Mouse (Mus musculus) brain, embryonic 14.5 days (tissue): Measurements from ENCODE around the gene Mrpl55. TPM values are rescaled to one million over a fixed set of nuclear protein-coding genes. Genes with fewer than 3 reads are reported as not detected.

Experiments used
- DNase-seq: peaks from one replicate; pipeline ENCODE4 v3.0.0-alpha.2; 2011; ENCODE audit warnings: low read depth
- CTCF ChIP-seq: fragments of 200-500 bp; IDR thresholded peaks from 2 replicates; pipeline ENCODE4 v1.5.1; 2012; ENCODE audit warnings: inconsistent platforms, mild to moderate bottlenecking, moderate library complexity, borderline replicate concordance; ENCODE audit not compliant: insufficient read depth, insufficient read length; ENCODE audit errors: extremely low read depth
- POLR2A ChIP-seq: fragments of 200-500 bp; IDR thresholded peaks from 2 replicates; pipeline ENCODE4 v1.6.1; 2012; ENCODE audit warnings: mild to moderate bottlenecking, inconsistent platforms, borderline replicate concordance; ENCODE audit not compliant: poor library complexity, insufficient read depth, insufficient read length, severe bottlenecking; ENCODE audit errors: extremely low read depth
- polyA plus RNA-seq: library from polyadenylated mRNA; depleted of rRNA; stranded (reverse); fragments of >200 nt; gene quantifications from 2 replicates; pipeline ENCODE4 v1.2.3, GENCODE M21; 2012; rRNA removed

Gene Mrpl55
- polyA plus RNA-seq, 1 experiment = 45.5 TPM

GRCm38 (mm10) chr11:59238525-59239427 is 36.5 kb downstream of the Mrpl55 start:
- TF ChIP-seq CTCF = peak; percentile 59
- no peak for TF ChIP-seq POLR2A
- peak; percentile 88 for DNase-seq

- no peak for DNase-seq
Measured at GRCm38 (mm10) chr11:59239428-59239785, 37.1 kb downstream of the Mrpl55 start.

GRCm38 (mm10) chr11:59239796-59240195 is 37.5 kb downstream of the Mrpl55 start:
- TF ChIP-seq POLR2A (no peak), CTCF (no peak)
- no peak for DNase-seq

More at GRCm38 (mm10) chr11:59239428-59239785, 37.1 kb downstream of the Mrpl55 start:
- TF ChIP-seq CTCF = no peak

- no peak for TF ChIP-seq CTCF
- no peak for TF ChIP-seq POLR2A
- DNase-seq = peak; percentile 22
Measured at GRCm38 (mm10) chr11:59241841-59242240, 39.6 kb downstream of the Mrpl55 start.

- DNase-seq = no peak
- no peak for TF ChIP-seq POLR2A
- TF ChIP-seq CTCF = no peak
Measured at GRCm38 (mm10) chr11:59243856-59244255, 41.6 kb downstream of the Mrpl55 start.

GRCm38 (mm10) chr11:59248101-59248500 is 45.8 kb downstream of the Mrpl55 start:
- TF ChIP-seq POLR2A (no peak), CTCF (no peak)
- no peak for DNase-seq

Other genes starting within 250 kb of the Mrpl55 start
- 120 and 164 TPM in 2 replicates for gene Hist3h2a, start 247.8 kb upstream of the Mrpl55 start, polyA plus RNA-seq
- gene Trim17, start 247.8 kb upstream of the Mrpl55 start, polyA plus RNA-seq = 2.1 and 2.2 TPM in 2 replicates
- 25.8 and 30.6 TPM in 2 replicates for gene Trim11, start 224.4 kb upstream of the Mrpl55 start, polyA plus RNA-seq
- 0.77 and 1.4 TPM in 2 replicates for gene Obscn, start 66.1 kb upstream of the Mrpl55 start, polyA plus RNA-seq
- 7.8 and 8.5 TPM in 2 replicates for gene Iba57, start 38.7 kb upstream of the Mrpl55 start, polyA plus RNA-seq
- 0.87 and 1.1 TPM in 2 replicates for gene Gjc2, start 19.3 kb upstream of the Mrpl55 start, polyA plus RNA-seq
- 145 and 172 TPM in 2 replicates for gene Guk1, start 10.3 kb upstream of the Mrpl55 start, polyA plus RNA-seq
- gene 2310033P09Rik, start 5.8 kb downstream of the Mrpl55 start, polyA plus RNA-seq = 32.4 and 37.2 TPM in 2 replicates
- 565 and 655 TPM in 2 replicates for gene Arf1, start 25.8 kb downstream of the Mrpl55 start, polyA plus RNA-seq
- gene Wnt3a, start 88.3 kb downstream of the Mrpl55 start, polyA plus RNA-seq = 0.50 and 1.1 TPM in 2 replicates
- 3.2 and 4.5 TPM in 2 replicates for gene Wnt9a, start 104.4 kb downstream of the Mrpl55 start, polyA plus RNA-seq
- 0.08 and 0.28 TPM in 2 replicates for gene Prss38, start 173.2 kb downstream of the Mrpl55 start, polyA plus RNA-seq
- gene Jmjd4, start 247.6 kb downstream of the Mrpl55 start, polyA plus RNA-seq = 14.6 and 17.9 TPM in 2 replicates
- gene Snap47, start 248.7 kb downstream of the Mrpl55 start, polyA plus RNA-seq = 298 and 341 TPM in 2 replicates